Mouse (Mus musculus) forelimb bud, embryonic 11.5 days (tissue): ENCODE data around the gene Alg14.

Experiments
- DNase-seq: peaks from one replicate; pipeline ENCODE4 v3.0.0-alpha.2; 2012; ENCODE audit warnings: low read depth, low spot score

Gene Alg14

DNA sequence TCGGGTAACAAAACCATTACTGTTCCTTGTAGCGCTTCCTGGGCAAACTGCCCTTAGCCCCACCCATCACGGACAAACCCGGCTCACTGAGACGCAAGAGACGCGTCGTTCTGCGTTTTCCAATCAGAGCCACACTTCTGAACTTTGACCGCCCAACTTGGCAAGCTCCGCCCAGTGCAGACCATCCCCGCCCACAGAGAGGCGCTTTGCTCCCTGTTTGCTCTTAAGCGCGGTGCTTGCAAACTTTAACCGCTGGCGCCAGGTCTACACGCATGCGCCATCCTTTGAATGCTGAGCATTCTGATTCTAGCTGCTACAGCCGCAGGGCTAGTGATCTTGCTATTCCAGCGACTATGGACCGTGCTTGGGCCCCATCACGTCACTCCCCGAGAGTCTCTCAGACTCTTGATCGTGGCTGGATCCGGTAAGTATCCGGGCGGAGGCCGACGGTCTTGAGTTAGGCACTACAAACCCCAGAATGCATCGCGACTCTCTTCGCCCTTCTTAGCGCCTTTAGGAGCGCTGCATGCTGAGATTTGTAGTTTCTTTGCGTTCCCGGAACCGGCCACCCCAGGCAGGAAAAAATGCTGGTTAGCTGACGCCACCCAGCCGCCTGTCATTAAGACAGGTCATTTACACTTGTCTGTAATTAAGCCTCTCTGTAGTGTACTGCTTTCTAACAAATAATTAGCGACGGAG, at the start of gene Alg14:
Alg14 (plus strand) TSS at position 214 of the 699 bp plus-strand sequence.
- peak; percentile 97 for DNase-seq

DNA sequence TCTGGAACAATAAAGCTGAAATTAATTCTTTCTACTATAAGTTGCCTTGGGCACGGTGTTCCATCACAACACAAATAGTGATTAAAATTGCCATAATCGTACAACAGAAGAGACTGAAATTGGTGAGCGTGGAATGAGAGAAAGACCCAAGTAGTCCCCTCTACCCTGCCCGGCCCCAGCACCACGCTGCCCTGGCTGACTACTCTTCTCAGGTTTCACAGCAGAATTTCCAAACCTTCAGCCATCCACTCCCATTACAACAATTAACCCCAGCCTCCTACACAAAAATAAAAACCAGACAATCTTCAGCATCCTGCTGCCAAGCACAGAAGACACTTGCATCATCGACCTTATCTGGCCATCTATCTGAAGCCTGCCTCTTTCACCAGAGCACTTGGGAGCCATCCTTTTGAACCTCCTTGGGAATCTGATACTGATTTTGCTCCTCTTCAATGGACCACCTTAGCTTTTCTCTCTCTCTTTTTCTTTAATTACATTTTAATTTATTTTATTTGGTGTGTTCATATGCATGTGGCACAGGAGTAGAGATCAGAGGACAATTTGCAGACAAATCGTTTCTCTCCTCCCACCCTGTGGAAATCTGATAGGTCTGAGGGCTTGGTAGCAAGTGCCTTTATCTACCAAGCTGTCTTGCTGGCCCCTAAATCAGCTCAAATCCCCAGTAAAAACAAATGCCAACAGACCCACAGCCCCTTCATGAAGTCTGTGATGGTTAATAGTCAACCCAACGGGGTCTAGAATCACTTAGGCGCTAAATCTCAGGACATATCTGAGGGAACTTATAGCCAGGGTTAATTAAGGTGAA, 49.2 kb upstream of the Alg14 start:
- no peak for DNase-seq

GRCm38 (mm10) chr3:121242941-121243340, 48.6 kb upstream of the Alg14 start:
- no peak for DNase-seq

- DNase-seq: no peak
Measured at GRCm38 (mm10) chr3:121250048-121250447, 41.5 kb upstream of the Alg14 start.

- no peak for DNase-seq
Measured at GRCm38 (mm10) chr3:121250576-121251433, 40.8 kb upstream of the Alg14 start.

DNA sequence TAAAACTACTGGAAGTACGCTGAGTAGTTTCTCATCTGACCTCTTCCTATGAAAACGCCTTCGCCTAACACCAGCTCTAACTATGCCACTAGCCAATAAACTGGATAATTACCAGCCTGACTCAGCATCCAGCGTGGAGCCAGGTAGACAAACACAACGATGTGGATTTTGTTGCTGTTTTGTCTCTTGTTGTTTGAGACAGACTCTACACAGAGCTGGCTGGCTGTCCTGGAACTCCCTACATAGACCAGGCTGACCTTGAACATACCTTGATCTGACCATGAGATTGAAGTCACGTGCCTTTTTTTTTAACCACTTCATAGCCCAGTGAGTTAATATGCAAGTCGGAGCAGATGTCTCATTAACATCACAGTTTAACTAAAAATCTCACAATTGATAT, 36.1 kb upstream of the Alg14 start:
- no peak for DNase-seq

DNA sequence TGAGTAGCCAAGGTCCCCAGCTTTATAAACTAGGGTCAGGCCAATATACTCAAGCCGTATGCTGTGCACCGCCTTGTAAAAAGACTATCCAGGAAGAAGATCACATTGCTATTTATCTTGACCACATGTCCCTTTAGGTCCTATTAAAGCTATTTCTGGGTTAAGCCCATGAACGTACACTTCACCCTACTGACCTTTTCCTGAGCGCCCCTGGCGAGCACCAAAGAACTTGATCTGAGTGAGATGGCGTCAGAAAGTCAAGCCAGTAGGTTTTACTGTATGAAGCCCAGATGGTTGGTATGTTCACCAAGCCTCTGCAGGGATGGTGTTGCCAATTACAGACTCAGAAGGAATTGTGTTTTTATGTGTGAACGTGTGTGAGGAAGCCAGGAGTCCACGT, 35.4 kb upstream of the Alg14 start:
- DNase-seq: no peak

DNA sequence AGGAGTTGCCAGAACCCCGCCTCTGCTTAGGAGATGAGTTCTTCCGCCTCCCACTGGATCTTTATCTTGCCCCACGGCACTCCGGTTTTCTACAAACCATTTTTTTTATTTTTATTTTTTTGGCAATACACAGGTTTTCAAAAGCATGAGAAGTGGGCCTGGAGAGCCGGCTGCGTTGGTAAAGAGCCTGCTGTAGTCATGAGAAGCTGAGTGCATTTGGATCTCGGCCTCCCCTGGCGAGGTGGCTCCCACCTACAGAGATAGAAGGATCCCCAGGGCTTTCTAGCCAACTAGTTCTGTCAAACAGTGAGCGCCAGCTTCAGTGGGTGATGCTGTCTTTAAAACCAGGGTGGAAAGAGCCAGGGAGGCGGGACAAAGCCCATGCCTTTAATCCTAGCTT, 34.2 kb upstream of the Alg14 start:
- DNase-seq: no peak

DNA sequence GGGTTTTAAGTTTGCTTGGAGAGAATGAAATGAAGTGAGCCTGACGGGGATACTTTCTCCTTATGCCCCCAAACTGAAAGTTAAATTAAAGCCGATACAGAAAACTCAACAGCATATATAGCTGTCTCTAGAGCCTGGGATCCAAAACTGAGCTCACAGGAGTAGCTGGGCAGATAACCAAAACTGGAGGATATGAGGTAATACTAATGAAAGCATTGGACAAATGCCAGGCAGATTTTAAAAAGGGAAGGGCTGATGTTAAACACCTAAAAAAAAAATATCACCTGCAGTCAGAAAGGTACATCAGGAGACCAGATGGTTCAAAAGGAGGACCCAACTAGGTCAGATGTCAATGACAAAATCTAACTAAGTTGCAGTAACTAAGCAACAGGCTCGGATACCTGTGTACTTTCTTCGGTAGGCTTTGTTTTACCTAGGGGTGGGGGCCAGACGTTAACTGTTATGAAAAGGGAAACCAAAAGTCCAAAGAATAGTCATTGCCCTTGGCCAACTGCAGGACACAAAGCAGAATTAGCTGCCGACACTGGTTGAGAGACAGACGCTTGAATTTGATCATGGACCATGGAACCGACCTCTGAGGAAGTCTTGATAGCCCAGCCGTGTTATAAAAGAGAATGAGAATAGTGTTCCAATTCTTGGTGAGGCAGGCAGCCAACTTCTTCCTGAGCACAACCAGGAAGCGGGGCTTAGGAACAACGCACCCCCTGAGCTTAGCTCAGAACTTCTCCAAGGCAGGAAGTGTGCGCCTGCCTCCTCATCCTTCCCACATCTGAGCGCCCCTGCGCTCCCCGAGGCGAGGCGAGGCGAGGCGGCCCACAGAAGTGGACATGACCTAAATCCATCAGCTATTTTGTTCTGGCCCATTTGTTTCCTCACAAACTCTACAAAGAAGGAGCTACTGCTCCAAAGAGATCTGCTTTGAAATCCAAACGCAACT, 32.8 kb upstream of the Alg14 start:
- no peak for DNase-seq

DNA sequence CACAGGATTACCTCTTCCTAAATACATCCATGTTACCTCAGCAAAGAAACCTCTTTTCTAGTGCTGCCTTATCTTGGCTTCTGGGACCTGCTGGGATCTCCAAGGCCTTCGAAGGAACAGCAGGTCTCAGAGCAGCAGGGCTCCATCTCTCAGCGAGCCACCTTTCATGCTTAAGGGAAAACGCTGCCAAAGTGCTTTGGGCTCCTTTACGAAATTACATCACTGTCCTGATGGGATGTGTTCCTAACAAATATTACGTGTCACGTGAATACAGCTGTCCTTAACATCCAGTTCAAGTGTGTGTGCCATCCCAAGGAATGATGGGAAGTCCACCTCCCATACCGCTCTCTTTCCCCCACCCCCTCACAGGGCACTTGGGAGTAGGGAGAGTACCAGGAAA, 31.5 kb upstream of the Alg14 start:
- no peak for DNase-seq

- no peak for DNase-seq
Measured at GRCm38 (mm10) chr3:121260831-121261230, 30.7 kb upstream of the Alg14 start.

- DNase-seq: no peak
Measured at GRCm38 (mm10) chr3:121261251-121261650, 30.3 kb upstream of the Alg14 start.

GRCm38 (mm10) chr3:121261939-121262520, 29.5 kb upstream of the Alg14 start:
- no peak for DNase-seq

GRCm38 (mm10) chr3:121262521-121263204, 28.9 kb upstream of the Alg14 start:
- peak; percentile 55 for DNase-seq

GRCm38 (mm10) chr3:121263205-121263548, 28.4 kb upstream of the Alg14 start:
- no peak for DNase-seq

- no peak for DNase-seq
Measured at GRCm38 (mm10) chr3:121264242-121264641, 27.3 kb upstream of the Alg14 start.

DNA sequence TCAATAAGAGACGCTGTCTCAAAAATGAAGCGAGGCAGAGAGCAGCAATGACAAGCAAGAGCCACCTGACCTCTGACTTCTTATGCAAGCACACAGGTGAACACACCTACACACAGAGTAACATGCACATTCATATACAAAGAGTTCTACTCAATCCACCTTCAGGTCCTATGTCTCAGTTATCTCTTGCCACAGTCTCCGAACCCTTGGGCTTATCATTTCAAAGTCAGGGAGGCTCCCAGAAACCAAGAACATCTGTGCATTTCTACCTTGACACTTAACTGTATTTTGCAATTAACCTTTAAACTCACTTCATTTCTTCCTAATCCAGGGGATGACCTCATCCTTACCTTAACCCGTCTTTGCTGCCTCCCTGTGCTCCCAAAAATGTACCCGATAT, 24.3 kb upstream of the Alg14 start:
- DNase-seq: no peak

DNA sequence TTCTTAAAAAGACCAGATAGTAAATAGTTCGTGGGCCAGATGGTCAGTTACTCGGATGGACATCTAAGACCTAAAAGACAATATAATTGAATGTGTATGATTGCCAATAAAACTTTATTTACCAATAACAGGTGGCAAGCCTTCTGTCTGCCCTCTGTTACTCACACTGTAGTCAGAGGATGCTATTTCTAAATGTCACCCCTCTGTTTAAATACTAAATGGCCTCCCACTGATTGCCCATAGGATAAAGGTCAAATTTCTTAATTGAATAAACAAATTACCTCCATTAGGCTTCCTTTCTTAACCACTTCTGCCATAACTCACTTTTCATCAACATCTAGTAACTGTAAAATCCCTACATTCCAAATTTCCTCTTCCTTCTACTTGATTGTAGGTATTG, 19.0 kb upstream of the Alg14 start:
- DNase-seq: no peak

- no peak for DNase-seq
Measured at GRCm38 (mm10) chr3:121274010-121274409, 17.6 kb upstream of the Alg14 start.

GRCm38 (mm10) chr3:121277009-121277408, 14.6 kb upstream of the Alg14 start:
- no peak for DNase-seq
